Mouse (Mus musculus) embryonic facial prominence, embryonic 13.5 days (tissue): ENCODE data around the gene Ccdc167. TPM values are rescaled to one million over a fixed set of nuclear protein-coding genes. Genes with fewer than 3 reads are reported as not detected.

Source experiments
- ATAC-seq: fragments of 200-750 bp; cut with Nextera tagmentation; 2 replicates; pipeline ENCODE4 v1.8.0; 2017; ENCODE audit warnings: low read depth; ENCODE audit not compliant: insufficient number of reproducible peaks, insufficient read depth, low FRiP score, low TSS enrichment
- H3K27ac ChIP-seq: fragments of 300-500 bp; sonication (generic); 2 replicates; pipeline ENCODE4 v1.5.1; 2015; ENCODE audit warnings: moderate library complexity, mild to moderate bottlenecking, inconsistent platforms
- H3K27me3 ChIP-seq: fragments of 300-500 bp; sonication (generic); 2 replicates; pipeline ENCODE4 v1.6.1; 2015; ENCODE audit warnings: mild to moderate bottlenecking, inconsistent platforms
- H3K36me3 ChIP-seq: fragments of 300-500 bp; sonication (generic); 2 replicates; pipeline ENCODE4 v1.6.1; 2015; ENCODE audit warnings: mild to moderate bottlenecking, inconsistent platforms
- H3K4me1 ChIP-seq: fragments of 300-500 bp; sonication (generic); 2 replicates; pipeline ENCODE4 v1.6.1; 2015; ENCODE audit warnings: inconsistent platforms
- H3K4me2 ChIP-seq: fragments of 300-500 bp; sonication (generic); 2 replicates; pipeline ENCODE4 v1.6.1; 2015; ENCODE audit warnings: moderate library complexity, mild to moderate bottlenecking, inconsistent platforms
- H3K4me3 ChIP-seq: fragments of 300-500 bp; sonication (generic); 2 replicates; pipeline ENCODE4 v1.5.1; 2015; ENCODE audit warnings: mild to moderate bottlenecking, inconsistent platforms
- H3K9ac ChIP-seq: fragments of 300-500 bp; sonication (generic); 2 replicates; pipeline ENCODE4 v1.6.1; 2015; ENCODE audit warnings: mild to moderate bottlenecking, inconsistent platforms
- H3K9me3 ChIP-seq: fragments of 300-500 bp; sonication (generic); 2 replicates; pipeline ENCODE4 v1.6.1; 2016; ENCODE audit warnings: inconsistent platforms
- WGBS: fragments of 180-500 bp; shearing (Covaris S2); methylation state at CpG from one replicate; pipeline ENCODE4 v1.1.7; 2015; ENCODE audit warnings: mixed read lengths; 5-methylcytosine and 5-hydroxymethylcytosine counted together
- polyA plus RNA-seq: library from polyadenylated mRNA; unstranded; fragments of >200 nt; fragmentation: Nextera tagmentation; extraction: Ambion mirVana; gene quantifications from 2 replicates; pipeline ENCODE4 v1.2.1, GENCODE M21; 2015

The Ccdc167 gene
- polyA plus RNA-seq, 1 experiment from 2014 or later, result 14.5 TPM

- H3K27ac ChIP-seq, result no peak overlapping the region
- no peak overlapping the region for H3K9ac ChIP-seq
- H3K4me3 ChIP-seq, result no peak overlapping the region
- no peaks in the 10 kb centered on the region for H3K9me3 ChIP-seq
- no peak for ATAC-seq
- H3K36me3 ChIP-seq, result peaks cover 98% of the 10 kb centered on the region
- no peaks in the 10 kb centered on the region for H3K4me1 ChIP-seq
- H3K27me3 ChIP-seq, result no peaks in the 10 kb centered on the region
- no peak overlapping the region for H3K4me2 ChIP-seq
- 95% methylated on average over 9 of the region's 9 CpGs for WGBS
Observed at GRCm38 (mm10) chr17:29681669-29682068, 35.2 kb downstream of the Ccdc167 start.

GRCm38 (mm10) chr17:29680921-29681320 is 35.9 kb downstream of the Ccdc167 start:
- no peaks in the 10 kb centered on the region for H3K4me1 ChIP-seq
- 96% methylated on average over 2 of the region's 2 CpGs for WGBS

GRCm38 (mm10) chr17:29680174-29680573 is 36.7 kb downstream of the Ccdc167 start:
- Histone ChIP-seq H3K4me2 (no peak overlapping the region), H3K4me1 (no peaks in the 10 kb centered on the region), H3K27me3 (no peaks in the 10 kb centered on the region), H3K36me3 (peaks cover 98% of the 10 kb centered on the region), H3K9me3 (no peaks in the 10 kb centered on the region), H3K27ac (no peak overlapping the region), H3K9ac (no peak overlapping the region), H3K4me3 (no peak overlapping the region)
- WGBS, result 79% methylated on average over 2 of the region's 2 CpGs
- ATAC-seq, result no peak

More at GRCm38 (mm10) chr17:29680921-29681320, 35.9 kb downstream of the Ccdc167 start:
- H3K4me2 ChIP-seq, result no peak overlapping the region
- ATAC-seq, result no peak
- no peak overlapping the region for H3K9ac ChIP-seq
- H3K27ac ChIP-seq, result no peak overlapping the region
- H3K36me3 ChIP-seq, result peaks cover 98% of the 10 kb centered on the region
- H3K4me3 ChIP-seq, result no peak overlapping the region
- no peaks in the 10 kb centered on the region for H3K9me3 ChIP-seq
- H3K27me3 ChIP-seq, result no peaks in the 10 kb centered on the region

GRCm38 (mm10) chr17:29679038-29679767 is 37.6 kb downstream of the Ccdc167 start:
- H3K4me1 ChIP-seq, result no peaks in the 10 kb centered on the region
- peaks cover 98% of the 10 kb centered on the region for H3K36me3 ChIP-seq
- H3K27me3 ChIP-seq, result no peaks in the 10 kb centered on the region
- H3K27ac ChIP-seq, result no peak overlapping the region
- no peak overlapping the region for H3K9ac ChIP-seq
- no peak overlapping the region for H3K4me2 ChIP-seq
- H3K4me3 ChIP-seq, result no peak overlapping the region
- no peak for ATAC-seq
- WGBS, result 93% methylated on average over 6 of the region's 6 CpGs
- H3K9me3 ChIP-seq, result no peaks in the 10 kb centered on the region

- Histone ChIP-seq H3K27ac (no peak overlapping the region), H3K4me3 (no peak overlapping the region), H3K27me3 (no peaks in the 10 kb centered on the region), H3K4me1 (no peaks in the 10 kb centered on the region), H3K9me3 (no peaks in the 10 kb centered on the region), H3K36me3 (peaks cover 98% of the 10 kb centered on the region), H3K4me2 (no peak overlapping the region), H3K9ac (no peak overlapping the region)
- WGBS, result 86% methylated on average over 8 of the region's 8 CpGs
- no peak for ATAC-seq
Observed at GRCm38 (mm10) chr17:29678526-29678925, 38.3 kb downstream of the Ccdc167 start.

GRCm38 (mm10) chr17:29673325-29673724 is 43.5 kb downstream of the Ccdc167 start:
- H3K36me3 ChIP-seq, result peaks cover 90% of the 10 kb centered on the region
- no peak for ATAC-seq

GRCm38 (mm10) chr17:29671021-29671420 is 45.8 kb downstream of the Ccdc167 start:
- H3K4me2 ChIP-seq, result no peak overlapping the region
- WGBS, result 82% methylated on average over 2 of the region's 2 CpGs
- no peak overlapping the region for H3K27ac ChIP-seq
- H3K4me1 ChIP-seq, result no peaks in the 10 kb centered on the region
- no peak for ATAC-seq
- no peaks in the 10 kb centered on the region for H3K27me3 ChIP-seq
- H3K9ac ChIP-seq, result no peak overlapping the region
- no peak overlapping the region for H3K4me3 ChIP-seq
- peaks cover 81% of the 10 kb centered on the region for H3K36me3 ChIP-seq
- no peaks in the 10 kb centered on the region for H3K9me3 ChIP-seq

More at GRCm38 (mm10) chr17:29673325-29673724, 43.5 kb downstream of the Ccdc167 start:
- Histone ChIP-seq H3K4me2 (no peak overlapping the region), H3K27ac (no peak overlapping the region), H3K9ac (no peak overlapping the region), H3K9me3 (no peaks in the 10 kb centered on the region), H3K27me3 (no peaks in the 10 kb centered on the region), H3K4me1 (no peaks in the 10 kb centered on the region), H3K4me3 (no peak overlapping the region)
- WGBS, result 96% methylated on average over 4 of the region's 4 CpGs

GRCm38 (mm10) chr17:29669936-29670335 is 46.9 kb downstream of the Ccdc167 start:
- no peak overlapping the region for H3K4me2 ChIP-seq
- H3K36me3 ChIP-seq, result peaks cover 78% of the 10 kb centered on the region
- H3K4me1 ChIP-seq, result no peaks in the 10 kb centered on the region
- H3K4me3 ChIP-seq, result no peak overlapping the region
- no peak for ATAC-seq
- H3K27me3 ChIP-seq, result no peaks in the 10 kb centered on the region
- no peak overlapping the region for H3K9ac ChIP-seq
- no peak overlapping the region for H3K27ac ChIP-seq
- no peaks in the 10 kb centered on the region for H3K9me3 ChIP-seq

GRCm38 (mm10) chr17:29669030-29669429 is 47.8 kb downstream of the Ccdc167 start:
- Histone ChIP-seq H3K36me3 (peaks cover 78% of the 10 kb centered on the region), H3K9me3 (no peaks in the 10 kb centered on the region), H3K27ac (no peak overlapping the region), H3K9ac (no peak overlapping the region), H3K4me2 (no peak overlapping the region), H3K27me3 (no peaks in the 10 kb centered on the region), H3K4me3 (no peak overlapping the region), H3K4me1 (no peaks in the 10 kb centered on the region)
- 91% methylated on average over 4 of the region's 4 CpGs for WGBS
- ATAC-seq, result no peak

GRCm38 (mm10) chr17:29668051-29668986 is 48.5 kb downstream of the Ccdc167 start:
- 85% methylated on average over 10 of the region's 10 CpGs for WGBS
- no peak for ATAC-seq
- H3K9me3 ChIP-seq, result no peaks in the 10 kb centered on the region
- H3K9ac ChIP-seq, result no peak overlapping the region
- H3K27me3 ChIP-seq, result no peaks in the 10 kb centered on the region
- no peak overlapping the region for H3K4me3 ChIP-seq
- H3K36me3 ChIP-seq, result peaks cover 76% of the 10 kb centered on the region
- no peaks in the 10 kb centered on the region for H3K4me1 ChIP-seq
- H3K4me2 ChIP-seq, result no peak overlapping the region
- H3K27ac ChIP-seq, result no peak overlapping the region

GRCm38 (mm10) chr17:29662145-29662544 is 54.7 kb downstream of the Ccdc167 start:
- no peak for ATAC-seq
- Histone ChIP-seq H3K9me3 (no peaks in the 10 kb centered on the region), H3K27me3 (no peaks in the 10 kb centered on the region), H3K36me3 (peaks cover 32% of the 10 kb centered on the region), H3K4me3 (no peak overlapping the region), H3K4me1 (peaks cover 9% of the 10 kb centered on the region), H3K9ac (no peak overlapping the region), H3K27ac (no peak overlapping the region), H3K4me2 (no peak overlapping the region)
- 89% methylated on average over 6 of the region's 6 CpGs for WGBS
